Mouse (Mus musculus): ENCODE results near the gene Olfr1355.
"Not testable (repeated sequence)": the region's sequence is repeated elsewhere in the genome, so short reads cannot be mapped to it uniquely, and the experiment has no call there.

Olfr1355 gene

DNA sequence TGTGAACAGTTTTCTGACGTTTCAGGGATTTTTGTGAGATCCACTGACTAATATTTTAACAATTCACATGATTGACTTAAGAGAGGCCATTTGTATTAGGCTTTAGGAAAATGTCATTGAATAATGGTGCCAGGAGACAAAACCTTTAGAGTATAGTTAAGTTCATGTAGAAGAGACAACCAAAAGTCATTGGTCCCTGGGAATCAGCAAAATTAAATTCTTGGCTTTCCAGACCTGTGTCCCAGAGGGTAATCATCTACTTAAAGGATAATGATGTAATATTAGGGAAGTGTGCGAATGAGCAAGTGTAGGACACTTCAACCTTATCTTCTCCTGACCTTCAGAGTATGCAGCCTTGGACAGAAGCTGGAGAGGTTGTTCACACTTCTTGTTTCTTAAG is at the start of gene Olfr1355:
Gene Olfr1355 (plus strand): TSS at position 301 of the 400 bp plus-strand sequence.
- no peak for DNase-seq (ENCODE audit: low read depth, low spot score)

DNA sequence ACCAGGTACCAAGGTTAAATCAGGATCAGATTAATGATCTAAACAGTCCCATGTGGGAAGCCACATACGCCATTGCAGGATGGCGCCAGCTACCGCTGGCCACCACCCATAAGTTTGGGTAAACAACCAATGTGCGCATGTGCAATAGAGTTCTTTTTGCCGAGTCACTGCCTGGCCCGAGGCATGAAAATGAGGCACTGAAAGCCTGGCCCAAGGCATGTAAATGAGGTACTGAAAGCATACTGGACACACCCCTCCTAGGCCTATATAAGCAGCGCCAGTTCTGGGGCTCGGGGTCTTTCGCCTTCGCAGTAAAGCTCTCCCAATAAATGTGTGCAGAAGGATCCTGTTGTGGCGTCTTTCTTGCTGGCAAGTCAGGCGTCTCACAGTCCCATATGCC is 34.9 kb upstream of the Olfr1355 start:
- not testable (repeated sequence) for DNase-seq (ENCODE audit: low read depth, low spot score)

DNA sequence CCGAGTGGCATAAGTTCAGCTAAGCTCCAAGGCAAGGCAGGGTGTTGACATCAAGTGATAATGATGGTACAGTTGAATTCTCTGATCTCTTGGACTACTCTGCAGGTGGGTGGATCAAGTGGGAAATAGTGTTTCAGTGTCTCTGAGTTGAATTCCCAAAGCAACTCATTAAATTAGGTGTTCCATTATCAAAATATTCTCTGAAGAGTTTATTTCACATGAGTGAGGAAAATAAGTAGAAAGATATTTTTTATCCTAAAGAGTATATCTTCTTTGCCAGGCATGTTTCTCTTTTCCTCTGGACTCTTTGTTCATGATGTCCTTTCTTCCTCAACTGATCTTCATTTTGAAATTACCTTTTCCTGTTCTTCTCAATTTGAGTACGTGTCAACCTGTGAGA is 23.3 kb upstream of the Olfr1355 start, which contains the start of gene Olfr1356:
Gene Olfr1356 (minus strand): TSS at position 101 of the 400 bp plus-strand sequence.
- DNase-seq (ENCODE audit: low read depth, low spot score) = no peak

DNA sequence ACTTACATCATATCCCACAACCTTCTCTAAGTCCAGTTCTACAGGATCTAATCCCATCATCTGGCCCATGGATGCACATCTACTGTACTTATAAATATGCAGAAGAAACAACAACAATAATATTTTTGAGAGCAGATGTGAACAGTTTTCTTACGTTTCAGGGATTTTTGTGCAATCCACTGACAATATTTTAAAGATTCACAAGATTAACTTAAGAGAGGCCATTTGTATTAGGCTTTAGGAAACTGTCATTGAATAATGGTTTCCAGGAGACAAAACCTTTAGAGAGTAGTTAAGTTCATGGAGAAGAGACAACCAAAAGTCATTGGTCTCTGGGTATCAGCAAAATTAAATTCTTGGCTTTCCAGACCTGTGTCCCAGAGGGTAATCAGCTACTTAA is 37.5 kb downstream of the Olfr1355 start, which contains the start of gene Olfr1354:
Gene Olfr1354 (plus strand): TSS at position 301 of the 400 bp plus-strand sequence.
- not testable (repeated sequence) for DNase-seq (ENCODE audit: low read depth, low spot score)
